9 mouse cellular contexts compared by ENCODE assay signal in genomic region chr6:125515503-125516315, GRCm38 (mm10). TPM values are rescaled to one million over a fixed set of nuclear protein-coding genes. Genes with fewer than 3 reads are reported as not detected.
DNase-seq lines count a peak whose midpoint lies in the region; ATAC-seq lines count a peak whose summit lies in the region.
"Had no signal": no experiment of that assay in that cellular context is flagged by ENCODE, and none has a peak within 500 bp of the region (broad histone marks: within the 10 kb centered on the region; RNA-seq: fewer than 3 reads in every experiment).

No protein-coding gene starts in this region.

- no peaks in the 10 kb centered on the region for H3K9me3 ChIP-seq in stomach, embryonic 16.5 days (replicated peaks; ENCODE audit: control insufficient read depth, low read length)

- no peak overlapping the region for H3K27ac ChIP-seq in stomach, embryonic 16.5 days (ENCODE audit: low read length)
- H3K27ac ChIP-seq: hindbrain, postnatal 0 days had no signal

- H3K9ac ChIP-seq in stomach, embryonic 16.5 days (ENCODE audit: low read length), result no peak overlapping the region

- no peaks in the 10 kb centered on the region for H3K27me3 ChIP-seq in stomach, embryonic 16.5 days (ENCODE audit: control insufficient read depth, insufficient read depth, low read length)

- peak; percentile 51; the same call in 1 of the 2 replicates for ATAC-seq in stomach, embryonic 16.5 days (ENCODE audit: insufficient read depth, low FRiP score)
- ATAC-seq: hindbrain, postnatal 0 days had no signal

- WGBS in stomach, embryonic 16.5 days, result 45% methylated on average over 11 of the region's 11 CpGs

- H3K36me3 ChIP-seq in stomach, embryonic 16.5 days (ENCODE audit: control insufficient read depth, insufficient read depth, low read length), result no peaks in the 10 kb centered on the region

- no peak overlapping the region for H3K4me3 ChIP-seq in stomach, embryonic 16.5 days (replicated peaks; ENCODE audit: low read length)

- intact Hi-C loops in heart, postnatal 36 days (cut with DNase I), result no loop called here

- peaks cover 9% of the 10 kb centered on the region; the same call in 1 of the 2 replicates for H3K4me1 ChIP-seq in stomach, embryonic 16.5 days (ENCODE audit: control insufficient read depth, insufficient read depth, low read length)

- DNase-seq in right cerebral cortex, postnatal 10 days (ENCODE audit: low spot score in 2 of 2), result peak; percentile 50 to 52
- no peak for DNase-seq in right cerebral cortex, adult 18-20 months
- DNase-seq in heart, postnatal 36 days, result peak; percentile 71 to 79
- peak; percentile 59 for DNase-seq in liver
- no peak for DNase-seq in spleen, postnatal 4 days (ENCODE audit: low spot score in 2 of 2)
- DNase-seq in layer of hippocampus, postnatal 10 days (ENCODE audit: low spot score in 2 of 2), result no peak
- DNase-seq: thymus, postnatal 14 days had no signal

- H3K4me2 ChIP-seq in stomach, embryonic 16.5 days (ENCODE audit: low read depth, low read length), result no peak overlapping the region

RNA-seq across cellular contexts. Expression of gene Cd9, which starts 21.1 kb away (rescaled TPM):
- total RNA-seq in heart, postnatal 36 days (2021), result 10 to 100 TPM; 54.7 to 59.2 TPM
- polyA plus RNA-seq in stomach, embryonic 16.5 days (2015; fragmentation: Nextera tagmentation; extraction: Ambion mirVana), result 452 and 514 TPM in 2 replicates
- 100 to 1,000 TPM; 101 to 102 TPM for total RNA-seq in layer of hippocampus, postnatal 10 days (2021)

RNA-seq across cellular contexts. Expression of gene Vwf, which starts 30.9 kb away (rescaled TPM):
- total RNA-seq in heart, postnatal 36 days (2021), result 100 to 1,000 TPM; 107 to 114 TPM
- 5.4 and 6.9 TPM in 2 replicates for polyA plus RNA-seq in stomach, embryonic 16.5 days (2015; fragmentation: Nextera tagmentation; extraction: Ambion mirVana)
- 10 to 100 TPM; 22.1 to 29.0 TPM for total RNA-seq in layer of hippocampus, postnatal 10 days (2021)

Comparison
In these comparisons a context has a peak if more than half of its experiments do, and no peak if none do; other contexts are left out.
1. DNase-seq: peak in right cerebral cortex, postnatal 10 days (2 of 2), heart, postnatal 36 days (2 of 2) and liver (single experiment); none in right cerebral cortex, adult 18-20 months (single experiment), spleen, postnatal 4 days (0 of 2) and layer of hippocampus, postnatal 10 days (0 of 2).